Mouse (Mus musculus): Measurements from ENCODE around the gene Psme1. TPM values are rescaled to one million over a fixed set of nuclear protein-coding genes. Genes with fewer than 3 reads are reported as not detected.

Psme1 gene
- polyA plus RNA-seq, 1 experiment = 3.2 TPM

- peaks cover 92% of the 10 kb centered on the region for H3K36me3 ChIP-seq (ENCODE audit: control insufficient read depth)
- no peaks in the 10 kb centered on the region for H3K27me3 ChIP-seq (ENCODE audit: control insufficient read depth)
- H3K9me3 ChIP-seq (ENCODE audit: control insufficient read depth, low read length) = no peaks in the 10 kb centered on the region
- peak overlapping the region; percentile 73 for H3K4me3 ChIP-seq (replicated peaks)
- peaks cover 56% of the 10 kb centered on the region for H3K4me1 ChIP-seq (ENCODE audit: control insufficient read depth)
- TF ChIP-seq GATA1 (IDR thresholded peaks at IDR 0.05; ENCODE audit: low read length) = peak; percentile 98
- no peak for TF ChIP-seq TAL1 (IDR thresholded peaks at IDR 0.05; ENCODE audit: low read length)
These were observed 26.0 kb downstream of the Psme1 start for GRCm38 (mm10) chr14:55603633-55604576.

- Histone ChIP-seq H3K9me3 (ENCODE audit: control insufficient read depth, low read length) (no peaks in the 10 kb centered on the region), H3K36me3 (ENCODE audit: control insufficient read depth) (peaks cover 92% of the 10 kb centered on the region), H3K27me3 (ENCODE audit: control insufficient read depth) (no peaks in the 10 kb centered on the region), H3K4me1 (ENCODE audit: control insufficient read depth) (peaks cover 56% of the 10 kb centered on the region), H3K4me3 (replicated peaks) (peak overlapping the region; percentile 73)
- TF ChIP-seq GATA1 (IDR thresholded peaks at IDR 0.05; ENCODE audit: low read length) = no peak
- no peak for TF ChIP-seq TAL1 (IDR thresholded peaks at IDR 0.05; ENCODE audit: low read length)
These were observed 26.9 kb downstream of the Psme1 start for GRCm38 (mm10) chr14:55604823-55605222.

DNA sequence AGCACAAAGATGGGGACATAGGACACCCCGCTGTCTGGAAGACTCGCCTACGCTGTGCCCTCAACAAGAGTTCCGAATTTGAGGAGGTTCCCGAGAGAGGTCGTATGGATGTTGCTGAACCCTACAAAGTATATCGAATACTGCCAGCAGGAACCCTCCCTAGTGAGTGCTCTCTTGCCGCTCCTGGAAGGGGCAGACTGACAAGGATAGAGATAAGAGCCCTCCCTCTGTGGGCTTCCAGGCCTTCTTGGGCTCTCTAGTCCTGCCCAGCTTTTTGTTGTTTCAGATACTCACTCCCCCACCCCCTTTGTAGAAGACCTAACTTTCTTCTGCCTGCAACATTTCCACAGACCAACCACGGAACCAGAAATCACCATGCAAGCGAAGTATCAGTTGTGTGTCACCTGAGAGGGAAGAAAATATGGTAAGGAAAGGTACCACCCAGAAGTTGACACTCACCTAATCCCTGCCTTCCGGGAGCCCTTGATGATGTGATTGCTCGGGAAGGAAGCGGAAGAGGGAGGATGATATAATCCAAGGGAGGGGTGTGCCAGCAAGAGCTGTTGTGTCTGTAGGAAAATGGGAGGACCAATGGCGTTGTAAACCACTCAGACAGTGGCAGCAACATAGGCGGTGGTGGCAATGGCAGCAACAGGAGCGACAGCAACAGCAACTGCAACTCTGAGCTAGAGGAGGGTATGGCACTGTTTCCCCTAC lies 28.0 kb downstream of the Psme1 start:
- H3K4me1 ChIP-seq (ENCODE audit: control insufficient read depth) = peaks cover 57% of the 10 kb centered on the region
- peaks cover 90% of the 10 kb centered on the region for H3K36me3 ChIP-seq (ENCODE audit: control insufficient read depth)
- H3K4me3 ChIP-seq (replicated peaks) = peak overlapping the region; percentile 25
- TF ChIP-seq TAL1 (IDR thresholded peaks at IDR 0.05; ENCODE audit: low read length) = no peak
- no peak for TF ChIP-seq GATA1 (IDR thresholded peaks at IDR 0.05; ENCODE audit: low read length)
- no peaks in the 10 kb centered on the region for H3K9me3 ChIP-seq (ENCODE audit: control insufficient read depth, low read length)
- no peaks in the 10 kb centered on the region for H3K27me3 ChIP-seq (ENCODE audit: control insufficient read depth)

GRCm38 (mm10) chr14:55608339-55608738 lies 30.4 kb downstream of the Psme1 start:
- Histone ChIP-seq H3K9me3 (ENCODE audit: control insufficient read depth, low read length) (no peaks in the 10 kb centered on the region), H3K36me3 (ENCODE audit: control insufficient read depth) (peaks cover 68% of the 10 kb centered on the region), H3K4me3 (replicated peaks) (no peak overlapping the region), H3K27me3 (ENCODE audit: control insufficient read depth) (no peaks in the 10 kb centered on the region), H3K4me1 (ENCODE audit: control insufficient read depth) (peaks cover 54% of the 10 kb centered on the region)
- TF ChIP-seq GATA1 (IDR thresholded peaks at IDR 0.05; ENCODE audit: low read length) = no peak

- Histone ChIP-seq H3K9me3 (ENCODE audit: control insufficient read depth, low read length) (no peaks in the 10 kb centered on the region), H3K27me3 (ENCODE audit: control insufficient read depth) (no peaks in the 10 kb centered on the region), H3K4me1 (ENCODE audit: control insufficient read depth) (peaks cover 53% of the 10 kb centered on the region), H3K4me3 (replicated peaks) (no peak overlapping the region), H3K36me3 (ENCODE audit: control insufficient read depth) (peaks cover 26% of the 10 kb centered on the region)
- TF ChIP-seq TAL1 (IDR thresholded peaks at IDR 0.05; ENCODE audit: low read length) (no peak), GATA1 (IDR thresholded peaks at IDR 0.05; ENCODE audit: low read length) (no peak)
These were observed 35.4 kb downstream of the Psme1 start for GRCm38 (mm10) chr14:55613346-55613745.

DNA sequence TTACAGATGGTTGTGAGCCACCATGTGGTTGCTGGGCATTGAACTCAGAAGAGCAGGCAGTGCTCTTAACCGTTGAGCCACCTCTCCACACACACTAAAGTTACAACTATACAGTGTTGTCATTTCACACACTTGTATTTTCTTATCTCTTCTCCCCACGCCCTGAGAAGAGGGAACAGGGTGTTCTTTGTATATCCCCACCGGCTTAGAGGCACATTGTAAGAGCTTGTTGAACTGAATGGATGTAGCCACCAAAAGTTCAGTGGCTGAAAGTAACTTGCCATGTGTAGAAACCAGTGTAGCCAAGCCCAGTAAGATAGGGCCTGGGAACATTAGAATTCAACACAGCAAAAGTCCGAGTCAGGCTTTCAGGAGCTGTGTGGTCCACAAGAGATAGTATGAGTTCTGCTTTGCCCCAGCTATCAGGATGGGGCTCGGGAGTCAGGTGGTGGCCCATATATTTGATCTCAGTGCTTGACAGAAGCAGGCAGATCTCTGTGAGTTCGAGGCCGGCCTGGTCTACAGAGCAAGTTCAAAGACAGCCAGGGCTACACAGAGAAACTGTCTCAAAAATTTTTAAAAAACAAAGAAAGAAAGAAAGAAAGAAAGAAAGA lies 36.7 kb downstream of the Psme1 start:
- H3K9me3 ChIP-seq (ENCODE audit: control insufficient read depth, low read length) = no peaks in the 10 kb centered on the region
- H3K4me1 ChIP-seq (ENCODE audit: control insufficient read depth) = peaks cover 65% of the 10 kb centered on the region
- H3K36me3 ChIP-seq (ENCODE audit: control insufficient read depth) = peaks cover 13% of the 10 kb centered on the region
- no peak overlapping the region for H3K4me3 ChIP-seq (replicated peaks)
- no peaks in the 10 kb centered on the region for H3K27me3 ChIP-seq (ENCODE audit: control insufficient read depth)
- TF ChIP-seq GATA1 (IDR thresholded peaks at IDR 0.05; ENCODE audit: low read length) (0 out of 2 replicates have a peak, but pooled peaks have one; percentile 31), TAL1 (IDR thresholded peaks at IDR 0.05; ENCODE audit: low read length) (no peak)

DNA sequence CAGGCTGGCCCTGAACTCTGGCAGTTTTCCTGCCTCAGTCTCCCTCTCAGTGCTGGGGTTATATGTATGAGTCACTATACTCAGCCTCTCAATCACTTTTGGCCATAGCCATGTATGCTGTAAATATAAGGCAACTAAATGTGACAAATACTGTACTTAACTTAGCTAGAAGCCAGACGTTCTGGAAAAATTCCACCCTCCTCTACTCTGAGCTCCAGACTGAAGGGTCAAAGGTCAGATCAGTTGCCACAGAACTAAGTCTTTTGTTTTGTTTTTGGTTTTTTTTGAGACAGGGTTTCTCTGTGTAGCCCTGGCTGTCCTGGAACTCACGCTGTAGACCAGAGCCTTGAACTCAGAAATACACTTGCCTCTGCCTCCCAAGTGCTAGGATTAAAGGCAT lies 38.0 kb downstream of the Psme1 start:
- Histone ChIP-seq H3K4me1 (ENCODE audit: control insufficient read depth) (peaks cover 64% of the 10 kb centered on the region), H3K9me3 (ENCODE audit: control insufficient read depth, low read length) (no peaks in the 10 kb centered on the region), H3K36me3 (ENCODE audit: control insufficient read depth) (peaks cover 3% of the 10 kb centered on the region), H3K27me3 (ENCODE audit: control insufficient read depth) (no peaks in the 10 kb centered on the region), H3K4me3 (replicated peaks) (no peak overlapping the region)
- no peak for TF ChIP-seq GATA1 (IDR thresholded peaks at IDR 0.05; ENCODE audit: low read length)
- no peak for TF ChIP-seq TAL1 (IDR thresholded peaks at IDR 0.05; ENCODE audit: low read length)

DNA sequence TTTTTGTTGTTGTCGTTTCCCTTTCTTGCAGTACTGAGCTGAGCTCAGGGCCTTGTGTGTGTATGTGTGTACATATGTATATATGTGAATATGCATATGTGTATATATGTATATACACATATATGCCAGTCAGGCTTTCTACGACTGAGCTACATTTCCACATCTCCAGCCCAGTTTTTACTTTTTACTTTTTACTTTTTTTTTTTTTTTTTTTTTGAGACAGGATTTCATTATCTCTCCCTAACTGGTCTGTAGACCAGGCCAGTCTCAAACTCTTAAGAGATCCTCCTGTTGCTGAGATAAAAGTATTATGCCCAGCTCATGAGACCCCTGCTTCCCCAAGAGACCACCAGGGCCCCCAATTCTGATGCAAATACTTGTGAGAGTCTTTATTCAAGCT lies 38.9 kb downstream of the Psme1 start:
- H3K4me3 ChIP-seq (replicated peaks) = no peak overlapping the region
- no peak for TF ChIP-seq TAL1 (IDR thresholded peaks at IDR 0.05; ENCODE audit: low read length)
- H3K4me1 ChIP-seq (ENCODE audit: control insufficient read depth) = peaks cover 66% of the 10 kb centered on the region
- H3K27me3 ChIP-seq (ENCODE audit: control insufficient read depth) = no peaks in the 10 kb centered on the region
- H3K36me3 ChIP-seq (ENCODE audit: control insufficient read depth) = no peaks in the 10 kb centered on the region
- no peaks in the 10 kb centered on the region for H3K9me3 ChIP-seq (ENCODE audit: control insufficient read depth, low read length)

DNA sequence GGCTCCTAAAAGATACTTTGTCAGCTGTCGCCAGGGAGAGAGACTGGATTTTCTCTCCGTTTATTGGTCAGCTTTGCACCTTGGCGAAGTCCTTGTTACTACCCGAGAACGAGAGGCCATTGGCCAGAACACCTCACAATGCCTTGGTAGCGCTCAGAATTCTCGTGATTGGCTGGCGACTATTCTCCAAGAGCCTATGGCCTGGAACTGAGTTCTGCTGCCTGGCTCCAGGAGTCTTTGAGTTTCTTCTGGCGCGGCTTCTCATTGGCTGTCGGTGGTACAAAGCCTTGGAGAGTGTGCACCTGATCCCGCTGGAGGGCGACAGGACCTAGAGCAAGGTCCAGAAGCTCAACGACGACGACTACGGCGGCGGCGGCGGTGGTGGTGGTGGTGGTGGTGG lies 39.9 kb downstream of the Psme1 start, which contains the start of gene Rec8:
Rec8 (plus strand) TSS at position 216 of the 400 bp plus-strand sequence.
- Histone ChIP-seq H3K27me3 (ENCODE audit: control insufficient read depth) (no peaks in the 10 kb centered on the region), H3K4me1 (ENCODE audit: control insufficient read depth) (peaks cover 71% of the 10 kb centered on the region), H3K4me3 (replicated peaks) (peak within 1 kb of the TSS; percentile 23), H3K9me3 (ENCODE audit: control insufficient read depth, low read length) (no peaks in the 10 kb centered on the region), H3K36me3 (ENCODE audit: control insufficient read depth) (no peaks in the 10 kb centered on the region; the same call in 1 of the 2 replicates)
- TF ChIP-seq GATA1 (IDR thresholded peaks at IDR 0.05; ENCODE audit: low read length) = no peak
- TF ChIP-seq TAL1 (IDR thresholded peaks at IDR 0.05; ENCODE audit: low read length) = no peak

Measured in erythroblast, embryonic 14.5 days (primary cell).